Mouse (Mus musculus): ENCODE measurements around the gene 1110025L11Rik.
"Not testable (repeated sequence)": the region's sequence is repeated elsewhere in the genome, so short reads cannot be mapped to it uniquely, and the experiment has no call there.

- not testable (repeated sequence) for TF ChIP-seq CTCF, POLR2A (IDR thresholded peaks at IDR 0.05; ENCODE audit: extremely low read depth, insufficient read depth, low read length)
Measured at GRCm38 (mm10) chr16:89014984-89015383, 48.8 kb downstream of the 1110025L11Rik start, which contains the start of gene Gm10229.

All from cortical plate, adult 2 months (tissue).